Mouse (Mus musculus) kidney, adult 2 months (tissue): ENCODE measurements around the gene Ppm1a.

Source experiments
- CTCF ChIP-seq: fragments of 200-500 bp; conservative IDR thresholded peaks from 2 replicates; pipeline ENCODE4 v1.5.1; 2011; ENCODE audit warnings: low read depth, mild to moderate bottlenecking, control low read depth, low read length, moderate library complexity, mixed read lengths; ENCODE audit not compliant: insufficient read depth, insufficient read length
- POLR2A ChIP-seq: fragments of 200-500 bp; IDR thresholded peaks from one replicate; pipeline ENCODE4 v1.6.1; 2011; ENCODE audit warnings: low read depth, low read length, control low read depth

DNA sequence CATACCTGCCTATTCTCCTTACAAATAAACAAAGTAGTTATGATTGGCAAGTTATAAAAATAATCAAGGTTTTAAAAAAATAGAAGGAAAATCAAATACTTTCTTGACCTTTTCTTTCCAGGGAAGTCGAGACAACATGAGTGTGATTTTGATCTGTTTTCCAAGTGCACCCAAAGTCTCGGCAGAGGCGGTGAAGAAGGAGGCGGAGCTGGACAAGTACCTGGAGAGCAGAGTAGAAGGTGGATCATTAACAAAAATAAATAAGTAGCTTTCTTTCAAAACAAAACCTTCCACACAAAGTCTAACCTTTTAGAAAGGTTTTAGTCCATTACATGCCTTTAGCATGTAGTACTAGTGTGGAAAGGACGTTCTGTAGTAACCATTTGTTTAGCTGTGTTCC, 29.3 kb downstream of the Ppm1a start:
- TF ChIP-seq CTCF, result no peak
- TF ChIP-seq POLR2A, result no peak
